Comparison of ENCODE assay signal across 10 mouse cellular contexts in genomic region chr13:63273859-63274258, GRCm38 (mm10).
DNase-seq lines count a peak whose midpoint lies in the region; ATAC-seq and TF ChIP-seq lines count a peak whose summit lies in the region.
"Had no signal": no experiment of that assay in that cellular context is flagged by ENCODE, and none has a peak within 500 bp of the region (broad histone marks: within the 10 kb centered on the region; RNA-seq: fewer than 3 reads in every experiment).

No protein-coding gene starts in this region.

- H3K4me1 ChIP-seq in E14TG2a.4 (replicated peaks; ENCODE audit: low read depth, low read length): peaks cover 83% of the 10 kb centered on the region
- peaks cover 14% of the 10 kb centered on the region for H3K4me1 ChIP-seq in forebrain, embryonic 16.5 days (replicated peaks; ENCODE audit: control insufficient read depth, insufficient read depth, low read length)
- peaks cover 14% of the 10 kb centered on the region for H3K4me1 ChIP-seq in liver, embryonic 11.5 days (replicated peaks; ENCODE audit: control insufficient read depth, insufficient read depth, low read length)

- no peak for TF ChIP-seq CTCF in E14TG2a.4 (conservative IDR thresholded peaks at IDR 0.05; ENCODE audit: low read length)

- peaks cover 42% of the 10 kb centered on the region for H3K36me3 ChIP-seq in E14TG2a.4 (ENCODE audit: insufficient read depth, low read length)
- no peaks in the 10 kb centered on the region for H3K36me3 ChIP-seq in forebrain, embryonic 16.5 days (ENCODE audit: control insufficient read depth, insufficient read depth)
- H3K36me3 ChIP-seq in liver, embryonic 11.5 days (ENCODE audit: control insufficient read depth, insufficient read depth, low read length): no peaks in the 10 kb centered on the region

- no peaks in the 10 kb centered on the region for H3K27me3 ChIP-seq in E14TG2a.4 (ENCODE audit: insufficient read depth, low read length)
- no peaks in the 10 kb centered on the region for H3K27me3 ChIP-seq in forebrain, embryonic 16.5 days (replicated peaks; ENCODE audit: control insufficient read depth, insufficient read depth, low read length)
- H3K27me3 ChIP-seq in liver, embryonic 11.5 days (replicated peaks; ENCODE audit: control insufficient read depth, insufficient read depth, low read length): peaks cover 5% of the 10 kb centered on the region; the same call in 1 of the 2 replicates

- H3K9ac ChIP-seq in forebrain, embryonic 16.5 days (replicated peaks; ENCODE audit: low read depth, low read length): no peak overlapping the region
- H3K9ac ChIP-seq in liver, embryonic 11.5 days (ENCODE audit: low read depth, low read length): no peak overlapping the region

- ATAC-seq in forebrain, embryonic 16.5 days: no peak
- no peak for ATAC-seq in liver, embryonic 11.5 days (replicated peaks; ENCODE audit: low FRiP score)

- WGBS in forebrain, embryonic 16.5 days: 44% methylated on average over 2 of the region's 2 CpGs
- WGBS in liver, embryonic 11.5 days: 60% methylated on average over 2 of the region's 2 CpGs

- intact Hi-C loops in gastrocnemius, postnatal 36 days (cut with DNase I): no loop called here

- H3K27ac ChIP-seq in forebrain, embryonic 16.5 days (ENCODE audit: low read length): no peak overlapping the region
- H3K27ac ChIP-seq in liver, embryonic 11.5 days (ENCODE audit: low read depth, low read length): no peak overlapping the region

- 0 out of 2 replicates have a peak overlapping the region, but pooled peaks have one; percentile 7 for H3K4me2 ChIP-seq in forebrain, embryonic 16.5 days (ENCODE audit: low read length)
- peak overlapping the region; percentile 42 for H3K4me2 ChIP-seq in liver, embryonic 11.5 days

- peak overlapping the region; percentile 86 for H3K4me3 ChIP-seq in E14TG2a.4 (replicated peaks; ENCODE audit: low read length)
- H3K4me3 ChIP-seq in forebrain, embryonic 16.5 days (replicated peaks; ENCODE audit: low read length): no peak overlapping the region
- peak overlapping the region; percentile 15; the same call in 1 of the 2 replicates for H3K4me3 ChIP-seq in liver, embryonic 11.5 days (ENCODE audit: low read depth, low read length)

- no peaks in the 10 kb centered on the region for H3K9me3 ChIP-seq in E14TG2a.4 (ENCODE audit: low read length)
- no peaks in the 10 kb centered on the region for H3K9me3 ChIP-seq in forebrain, embryonic 16.5 days (ENCODE audit: control insufficient read depth, low read length)
- no peaks in the 10 kb centered on the region for H3K9me3 ChIP-seq in liver, embryonic 11.5 days (ENCODE audit: control insufficient read depth, low read length)

- peak; percentile 95 for DNase-seq in heart, adult 11 months
- DNase-seq in heart, postnatal 4 days: no peak
- DNase-seq in liver, embryonic 11.5 days (ENCODE audit: low spot score): no peak
- no peak for DNase-seq in right cerebral cortex, postnatal 10 days (ENCODE audit: low spot score in 2 of 2)
- DNase-seq in gastrocnemius, postnatal 36 days: no peak
- no peak for DNase-seq in B cell, adult 2 months
- DNase-seq: kidney, postnatal 25 days; right cerebral cortex, postnatal 4 days had no signal
